Mouse (Mus musculus): ENCODE results near the gene Cacna2d2. TPM values are rescaled to one million over a fixed set of nuclear protein-coding genes. Genes with fewer than 3 reads are reported as not detected.

The Cacna2d2 gene
- polyA plus RNA-seq, 1 experiment from 2014 or later: 0.34 TPM

DNA sequence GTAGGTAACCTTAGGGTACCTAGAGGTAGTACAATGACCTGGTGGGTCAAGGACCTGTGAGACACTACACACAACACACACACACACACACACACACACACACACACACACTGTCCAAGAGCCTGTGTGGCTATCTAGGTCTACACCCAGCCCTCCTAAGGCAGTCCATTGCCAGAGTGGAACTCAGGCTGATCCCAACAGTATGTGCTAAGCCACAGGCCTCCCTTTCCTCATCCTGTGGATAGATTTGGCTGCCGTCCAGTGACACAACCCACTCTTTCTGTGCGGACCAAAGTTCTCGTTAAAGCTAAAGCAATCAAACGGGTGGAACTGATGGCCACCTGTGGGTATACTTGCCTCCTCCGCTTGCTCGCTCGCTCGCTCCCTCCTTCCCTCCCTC is 90.7 kb downstream of the Cacna2d2 start:
- Histone ChIP-seq H3K9me3 (no peaks in the 10 kb centered on the region), H3K27ac (no peak overlapping the region), H3K9ac (no peak overlapping the region), H3K27me3 (replicated peaks) (no peaks in the 10 kb centered on the region), H3K4me3 (replicated peaks) (no peak overlapping the region), H3K4me1 (replicated peaks) (no peaks in the 10 kb centered on the region), H3K4me2 (replicated peaks) (no peak overlapping the region), H3K36me3 (no peaks in the 10 kb centered on the region)
- 68% methylated on average over 8 of the region's 8 CpGs for WGBS
- no peak for ATAC-seq

DNA sequence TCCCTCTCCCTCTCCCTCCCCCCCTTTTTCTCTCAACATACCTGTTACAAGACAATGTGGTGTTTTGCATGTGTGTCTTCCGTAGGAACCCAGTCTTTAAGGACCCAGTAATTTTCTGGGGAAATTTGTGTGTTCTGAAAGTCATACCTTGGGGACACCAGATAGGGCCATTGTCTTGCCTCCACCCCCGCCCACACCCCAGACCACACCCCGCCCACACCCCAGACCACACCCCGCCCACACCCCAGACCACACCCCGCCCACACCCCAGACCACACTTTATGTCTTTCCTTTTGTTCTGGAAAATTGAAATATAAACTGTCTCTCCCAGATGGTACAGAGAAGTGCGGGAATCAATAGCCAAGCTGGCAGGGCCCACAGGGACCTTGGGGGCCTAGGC is 91.2 kb downstream of the Cacna2d2 start:
- Histone ChIP-seq H3K27me3 (replicated peaks) (no peaks in the 10 kb centered on the region), H3K4me1 (replicated peaks) (no peaks in the 10 kb centered on the region), H3K36me3 (no peaks in the 10 kb centered on the region), H3K4me3 (replicated peaks) (no peak overlapping the region), H3K9me3 (no peaks in the 10 kb centered on the region), H3K27ac (no peak overlapping the region), H3K4me2 (replicated peaks) (no peak overlapping the region), H3K9ac (no peak overlapping the region)
- ATAC-seq: no peak
- WGBS: 56% methylated on average over 6 of the region's 6 CpGs

- Histone ChIP-seq H3K4me1 (replicated peaks) (no peaks in the 10 kb centered on the region), H3K9me3 (no peaks in the 10 kb centered on the region), H3K36me3 (no peaks in the 10 kb centered on the region), H3K27me3 (replicated peaks) (no peaks in the 10 kb centered on the region), H3K4me3 (replicated peaks) (no peak overlapping the region), H3K27ac (no peak overlapping the region), H3K4me2 (replicated peaks) (no peak overlapping the region), H3K9ac (no peak overlapping the region)
- ATAC-seq: no peak
- 32% methylated on average over 1 of the region's 1 CpGs for WGBS
Observed at GRCm38 (mm10) chr9:107493511-107493910, 94.1 kb downstream of the Cacna2d2 start.

- H3K4me3 ChIP-seq (replicated peaks): no peak overlapping the region
- H3K9ac ChIP-seq: no peak overlapping the region
- no peaks in the 10 kb centered on the region for H3K9me3 ChIP-seq
- no peak for ATAC-seq
- H3K27me3 ChIP-seq (replicated peaks): no peaks in the 10 kb centered on the region
- no peak overlapping the region for H3K27ac ChIP-seq
- no peaks in the 10 kb centered on the region for H3K4me1 ChIP-seq (replicated peaks)
- H3K36me3 ChIP-seq: no peaks in the 10 kb centered on the region
- WGBS: 83% methylated on average over 12 of the region's 12 CpGs
- H3K4me2 ChIP-seq (replicated peaks): no peak overlapping the region
Observed at GRCm38 (mm10) chr9:107494238-107494637, 94.8 kb downstream of the Cacna2d2 start.

- WGBS: 72% methylated on average over 3 of the region's 3 CpGs
- H3K9ac ChIP-seq: no peak overlapping the region
- no peaks in the 10 kb centered on the region for H3K27me3 ChIP-seq (replicated peaks)
- no peaks in the 10 kb centered on the region for H3K4me1 ChIP-seq (replicated peaks)
- no peak overlapping the region for H3K27ac ChIP-seq
- no peaks in the 10 kb centered on the region for H3K9me3 ChIP-seq
- ATAC-seq: no peak
- H3K4me3 ChIP-seq (replicated peaks): no peak overlapping the region
- no peaks in the 10 kb centered on the region for H3K36me3 ChIP-seq
- H3K4me2 ChIP-seq (replicated peaks): no peak overlapping the region
Observed at GRCm38 (mm10) chr9:107496359-107496758, 96.9 kb downstream of the Cacna2d2 start.

- Histone ChIP-seq H3K4me1 (replicated peaks) (no peaks in the 10 kb centered on the region), H3K27me3 (replicated peaks) (no peaks in the 10 kb centered on the region; the same call in 1 of the 2 replicates), H3K27ac (no peak overlapping the region), H3K36me3 (no peaks in the 10 kb centered on the region), H3K9ac (no peak overlapping the region), H3K4me2 (replicated peaks) (no peak overlapping the region), H3K4me3 (replicated peaks) (no peak overlapping the region), H3K9me3 (no peaks in the 10 kb centered on the region)
- no peak for ATAC-seq
- 73% methylated on average over 3 of the region's 3 CpGs for WGBS
Observed at GRCm38 (mm10) chr9:107500708-107501286, 101.4 kb downstream of the Cacna2d2 start.

DNA sequence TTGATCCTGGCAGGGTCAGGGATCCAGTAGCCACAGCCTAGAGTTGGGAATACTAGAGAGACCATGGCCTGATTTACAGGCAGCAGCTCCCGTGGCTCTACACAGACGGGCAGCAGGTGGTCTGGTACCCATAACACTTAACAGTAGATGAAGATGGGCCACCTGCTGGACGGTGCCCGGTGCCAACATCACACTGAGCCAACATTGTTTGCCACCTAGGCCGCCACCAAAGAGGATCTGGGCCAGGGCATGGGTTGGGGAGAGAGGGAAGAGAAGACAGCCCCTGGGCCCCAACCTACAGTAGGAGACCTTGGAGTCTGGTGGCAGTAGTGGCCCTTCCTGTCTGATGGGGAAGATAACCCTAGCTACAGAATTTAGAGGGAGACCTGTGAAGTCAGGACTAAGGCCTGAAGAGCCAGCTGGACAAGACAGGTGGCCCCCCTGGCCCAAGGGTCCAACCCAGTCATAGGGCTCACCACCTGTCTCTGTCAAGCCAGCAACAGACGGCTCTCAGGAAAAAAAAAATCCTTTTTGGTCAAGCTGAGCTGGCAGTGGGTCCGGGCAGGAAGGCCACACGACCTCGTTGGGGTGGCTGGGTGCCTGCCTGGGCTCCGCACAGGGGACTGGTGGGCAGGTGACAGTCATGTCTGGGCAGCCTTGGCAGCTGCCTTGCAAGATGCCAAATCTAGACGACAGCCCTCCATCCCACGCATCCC is 102.9 kb downstream of the Cacna2d2 start:
- no peaks in the 10 kb centered on the region for H3K36me3 ChIP-seq
- no peak overlapping the region for H3K9ac ChIP-seq
- no peaks in the 10 kb centered on the region for H3K9me3 ChIP-seq
- H3K4me1 ChIP-seq (replicated peaks): no peaks in the 10 kb centered on the region
- H3K27ac ChIP-seq: no peak overlapping the region
- no peaks in the 10 kb centered on the region; the same call in 1 of the 2 replicates for H3K27me3 ChIP-seq (replicated peaks)
- H3K4me3 ChIP-seq (replicated peaks): no peak overlapping the region
- WGBS: 82% methylated on average over 12 of the region's 12 CpGs
- no peak overlapping the region for H3K4me2 ChIP-seq (replicated peaks)
- ATAC-seq: no peak

- Histone ChIP-seq H3K4me1 (replicated peaks) (no peaks in the 10 kb centered on the region), H3K9me3 (no peaks in the 10 kb centered on the region), H3K27ac (no peak overlapping the region), H3K36me3 (no peaks in the 10 kb centered on the region), H3K4me2 (replicated peaks) (no peak overlapping the region), H3K9ac (no peak overlapping the region), H3K27me3 (replicated peaks) (peaks cover 3% of the 10 kb centered on the region; the same call in 1 of the 2 replicates), H3K4me3 (replicated peaks) (no peak overlapping the region)
- no peak for ATAC-seq
- 82% methylated on average over 19 of the region's 19 CpGs for WGBS
Observed at GRCm38 (mm10) chr9:107504662-107505537, 105.5 kb downstream of the Cacna2d2 start.

DNA sequence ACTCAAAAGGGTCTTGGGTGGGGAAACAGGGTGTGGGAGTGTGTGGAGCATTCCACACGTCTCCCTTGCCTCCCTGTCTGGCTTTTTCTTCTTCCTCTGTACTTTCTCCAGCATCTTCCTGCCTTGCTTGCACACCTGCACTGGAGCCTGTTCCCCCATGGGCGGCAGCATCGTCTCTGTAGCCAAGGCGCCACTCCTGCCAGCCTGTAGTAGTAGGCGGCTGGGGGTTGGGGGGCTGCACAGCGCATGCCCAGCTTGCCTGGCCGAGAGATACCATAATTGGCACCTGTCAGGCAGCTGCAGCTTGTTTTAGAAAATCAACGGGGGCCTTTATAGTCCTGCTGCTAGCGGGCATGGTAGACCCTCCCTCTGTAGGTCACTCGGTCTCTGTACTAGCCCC is 108.9 kb downstream of the Cacna2d2 start:
- no peak for ATAC-seq
- Histone ChIP-seq H3K9me3 (no peaks in the 10 kb centered on the region), H3K36me3 (no peaks in the 10 kb centered on the region), H3K4me2 (replicated peaks) (no peak overlapping the region), H3K27me3 (replicated peaks) (0 out of 2 replicates have a peak, but pooled peaks cover 3% of the 10 kb centered on the region), H3K27ac (no peak overlapping the region), H3K4me1 (replicated peaks) (no peaks in the 10 kb centered on the region), H3K4me3 (replicated peaks) (no peak overlapping the region), H3K9ac (no peak overlapping the region)
- WGBS: 51% methylated on average over 10 of the region's 10 CpGs

DNA sequence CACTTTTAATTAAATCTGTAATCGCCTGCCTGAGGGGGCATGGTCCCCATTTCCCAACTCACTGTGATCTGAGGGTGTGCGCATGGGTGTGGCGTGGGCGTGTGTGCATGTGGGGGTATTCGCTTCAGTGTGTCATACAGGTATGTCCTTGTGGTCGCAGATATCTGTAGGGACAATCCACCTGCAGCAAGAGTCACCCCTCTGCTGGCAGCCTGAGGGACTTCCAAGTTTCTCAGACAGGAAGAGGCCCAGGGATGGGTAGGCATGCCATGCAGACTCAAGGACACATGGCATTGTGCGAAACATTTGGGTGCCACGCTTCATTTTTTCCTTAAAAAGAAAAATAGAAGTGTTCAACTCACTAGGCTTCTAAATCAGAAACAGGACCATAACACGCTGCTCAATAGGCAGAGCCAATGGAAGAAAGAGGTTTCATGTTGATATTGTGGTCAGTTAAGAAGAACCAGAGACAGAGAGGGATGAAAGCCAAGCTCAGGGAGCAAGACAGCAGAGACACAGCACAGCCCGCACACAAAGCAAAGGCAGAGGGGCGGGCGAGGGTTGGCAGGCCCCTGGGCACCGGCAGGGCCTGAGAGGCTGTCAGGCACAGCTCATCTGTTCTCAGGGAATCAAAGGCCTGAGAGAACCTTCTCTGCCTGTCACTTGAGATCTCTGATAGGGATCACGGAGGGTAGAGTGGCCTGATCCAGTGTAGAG is 111.1 kb downstream of the Cacna2d2 start:
- Histone ChIP-seq H3K27ac (no peak overlapping the region), H3K27me3 (replicated peaks) (0 out of 2 replicates have a peak, but pooled peaks cover 3% of the 10 kb centered on the region), H3K4me3 (replicated peaks) (no peak overlapping the region), H3K36me3 (no peaks in the 10 kb centered on the region), H3K9ac (no peak overlapping the region), H3K9me3 (no peaks in the 10 kb centered on the region), H3K4me2 (replicated peaks) (no peak overlapping the region), H3K4me1 (replicated peaks) (no peaks in the 10 kb centered on the region)
- 82% methylated on average over 14 of the region's 14 CpGs for WGBS
- ATAC-seq: no peak

DNA sequence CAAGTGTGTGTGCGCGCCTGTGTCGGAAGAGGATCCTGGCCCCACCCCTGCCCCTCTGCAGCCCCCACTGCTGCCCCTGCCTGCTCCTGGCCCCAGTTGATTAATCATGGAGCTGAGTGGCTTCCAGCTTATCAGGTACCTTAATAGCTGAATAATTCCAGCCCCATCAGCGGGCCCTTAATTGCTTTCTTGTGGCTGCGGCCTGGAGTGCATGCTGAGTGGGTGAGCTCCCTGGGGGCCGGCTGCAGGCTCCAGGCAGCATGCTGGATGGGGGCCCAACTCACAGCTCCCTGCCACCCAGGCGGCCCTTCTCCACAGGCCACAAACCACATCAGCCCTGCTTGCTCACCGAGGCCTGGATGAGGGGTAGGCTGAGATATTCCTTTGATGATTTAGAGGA is 112.0 kb downstream of the Cacna2d2 start:
- WGBS: 53% methylated on average over 8 of the region's 8 CpGs
- no peak overlapping the region for H3K27ac ChIP-seq

GRCm38 (mm10) chr9:107512326-107512725 is 112.9 kb downstream of the Cacna2d2 start:
- Histone ChIP-seq H3K4me2 (replicated peaks) (no peak overlapping the region), H3K27ac (no peak overlapping the region), H3K9me3 (no peaks in the 10 kb centered on the region), H3K9ac (no peak overlapping the region), H3K4me1 (replicated peaks) (no peaks in the 10 kb centered on the region), H3K4me3 (replicated peaks) (no peak overlapping the region), H3K36me3 (no peaks in the 10 kb centered on the region), H3K27me3 (replicated peaks) (0 out of 2 replicates have a peak, but pooled peaks cover 3% of the 10 kb centered on the region)
- 82% methylated on average over 16 of the region's 16 CpGs for WGBS
- ATAC-seq: no peak

More for the DNA sequence above, 112.0 kb downstream of the Cacna2d2 start:
- no peak overlapping the region for H3K9ac ChIP-seq
- no peak overlapping the region for H3K4me2 ChIP-seq (replicated peaks)
- H3K9me3 ChIP-seq: no peaks in the 10 kb centered on the region
- no peaks in the 10 kb centered on the region for H3K4me1 ChIP-seq (replicated peaks)
- no peaks in the 10 kb centered on the region for H3K36me3 ChIP-seq
- H3K4me3 ChIP-seq (replicated peaks): no peak overlapping the region
- 0 out of 2 replicates have a peak, but pooled peaks cover 3% of the 10 kb centered on the region for H3K27me3 ChIP-seq (replicated peaks)
- no peak for ATAC-seq

Data from intestine, embryonic 15.5 days (tissue).